Mouse (Mus musculus) liver, embryonic 13.5 days (tissue): Measurements from ENCODE around the gene Fam234a. TPM values are rescaled to one million over a fixed set of nuclear protein-coding genes. Genes with fewer than 3 reads are reported as not detected.
"Not testable (repeated sequence)": the region's sequence is repeated elsewhere in the genome, so short reads cannot be mapped to it uniquely, and the experiment has no call there.

Source experiments
- ATAC-seq: fragments of 200-750 bp; cut with Nextera tagmentation; 2 replicates; pipeline ENCODE4 v1.8.0; 2017; ENCODE audit warnings: low read depth, mild to moderate bottlenecking, moderate number of reproducible peaks, moderate library complexity
- DNase-seq: peaks from one replicate; pipeline ENCODE4 v3.0.0; 2022
- H3K27ac ChIP-seq: fragments of 300-500 bp; sonication (generic); 2 replicates; pipeline ENCODE4 v1.5.1; 2015; ENCODE audit warnings: moderate library complexity, mild to moderate bottlenecking, inconsistent platforms
- H3K27me3 ChIP-seq: fragments of 300-500 bp; sonication (generic); 2 replicates; pipeline ENCODE4 v1.6.1; 2015; ENCODE audit warnings: mild to moderate bottlenecking, inconsistent platforms
- H3K36me3 ChIP-seq: fragments of 300-500 bp; sonication (generic); 2 replicates; pipeline ENCODE4 v1.6.1; 2015; ENCODE audit warnings: mild to moderate bottlenecking, inconsistent platforms
- H3K4me1 ChIP-seq: fragments of 300-500 bp; sonication (generic); replicated peaks from 2 replicates; pipeline ENCODE4 v1.6.1; 2015; ENCODE audit warnings: inconsistent platforms
- H3K4me2 ChIP-seq: fragments of 300-500 bp; sonication (generic); 2 replicates; pipeline ENCODE4 v1.6.1; 2015; ENCODE audit warnings: inconsistent platforms, mild to moderate bottlenecking, moderate library complexity
- H3K4me3 ChIP-seq: fragments of 300-500 bp; sonication (generic); replicated peaks from 2 replicates; pipeline ENCODE4 v1.5.1; 2015; ENCODE audit warnings: mild to moderate bottlenecking, inconsistent platforms
- H3K9ac ChIP-seq: fragments of 300-500 bp; sonication (generic); 2 replicates; pipeline ENCODE4 v1.6.1; 2015; ENCODE audit warnings: mild to moderate bottlenecking, inconsistent platforms
- H3K9me3 ChIP-seq: fragments of 300-500 bp; sonication (generic); replicated peaks from 2 replicates; pipeline ENCODE4 v1.6.1; 2016; ENCODE audit warnings: inconsistent platforms
- WGBS: fragments of 180-500 bp; shearing (Covaris S2); methylation state at CpG from one replicate; pipeline ENCODE4 v1.1.7; 2015; ENCODE audit not compliant: insufficient replicate concordance; 5-methylcytosine and 5-hydroxymethylcytosine counted together
- polyA plus RNA-seq: library from polyadenylated mRNA; unstranded; fragments of >200 nt; fragmentation: Nextera tagmentation; extraction: Ambion mirVana; gene quantifications from 2 replicates; pipeline ENCODE4 v1.2.1, GENCODE M21; 2015

The Fam234a gene
- 11.9 and 12.0 TPM in 2 replicates for polyA plus RNA-seq

- peak; percentile 80 for DNase-seq
- Histone ChIP-seq H3K36me3 (no peaks in the 10 kb centered on the region), H3K4me2 (peak within 1 kb of the TSS; percentile 95), H3K4me3 (peak within 1 kb of the TSS; percentile 74), H3K27me3 (no peaks in the 10 kb centered on the region), H3K4me1 (peaks cover 51% of the 10 kb centered on the region), H3K27ac (peak within 1 kb of the TSS; percentile 77), H3K9ac (peak within 1 kb of the TSS; percentile 74), H3K9me3 (no peaks in the 10 kb centered on the region)
- WGBS, result 6% methylated on average over 33 of the region's 33 CpGs
- peak; percentile 94 for ATAC-seq
Observed at GRCm38 (mm10) chr17:26244101-26244841, at the start of gene Fam234a. Fam234a (minus strand) TSS chr17:26244242.

- peaks cover 8% of the 10 kb centered on the region; the same call in 1 of the 2 replicates for H3K9me3 ChIP-seq
- peaks cover 66% of the 10 kb centered on the region for H3K36me3 ChIP-seq
- no peak overlapping the region for H3K27ac ChIP-seq
- no peak overlapping the region for H3K9ac ChIP-seq
- H3K4me2 ChIP-seq, result no peak overlapping the region
- H3K4me1 ChIP-seq, result no peaks in the 10 kb centered on the region
- H3K27me3 ChIP-seq, result no peaks in the 10 kb centered on the region
- WGBS, result 62% methylated on average over 4 of the region's 4 CpGs
- H3K4me3 ChIP-seq, result no peak overlapping the region
- ATAC-seq, result no peak
- DNase-seq, result no peak
Observed at GRCm38 (mm10) chr17:26289475-26289874, 45.4 kb upstream of the Fam234a start.

- no peak; the same call in 1 of the 2 replicates for ATAC-seq
- WGBS, result 77% methylated on average over 8 of the region's 8 CpGs
- H3K36me3 ChIP-seq, result peaks cover 92% of the 10 kb centered on the region
Observed at GRCm38 (mm10) chr17:26286199-26286955, 42.3 kb upstream of the Fam234a start.

GRCm38 (mm10) chr17:26276711-26277110 lies 32.7 kb upstream of the Fam234a start:
- ATAC-seq, result no peak

More at GRCm38 (mm10) chr17:26286199-26286955, 42.3 kb upstream of the Fam234a start:
- H3K27me3 ChIP-seq, result no peaks in the 10 kb centered on the region
- H3K9me3 ChIP-seq, result 0 out of 2 replicates have a peak, but pooled peaks cover 3% of the 10 kb centered on the region
- no peak overlapping the region for H3K4me2 ChIP-seq
- no peaks in the 10 kb centered on the region for H3K4me1 ChIP-seq
- no peak for DNase-seq
- no peak overlapping the region for H3K4me3 ChIP-seq
- no peak overlapping the region for H3K9ac ChIP-seq
- H3K27ac ChIP-seq, result no peak overlapping the region

GRCm38 (mm10) chr17:26275933-26276332 lies 31.9 kb upstream of the Fam234a start:
- Histone ChIP-seq H3K9me3 (no peaks in the 10 kb centered on the region), H3K36me3 (peaks cover 93% of the 10 kb centered on the region), H3K4me3 (no peak overlapping the region), H3K9ac (no peak overlapping the region), H3K27me3 (no peaks in the 10 kb centered on the region), H3K27ac (no peak overlapping the region), H3K4me1 (peaks cover 5% of the 10 kb centered on the region; the same call in 1 of the 2 replicates), H3K4me2 (no peak overlapping the region)
- ATAC-seq, result no peak
- WGBS, result 84% methylated on average over 13 of the region's 13 CpGs
- no peak for DNase-seq

More at GRCm38 (mm10) chr17:26276711-26277110, 32.7 kb upstream of the Fam234a start:
- 84% methylated on average over 4 of the region's 4 CpGs for WGBS
- H3K36me3 ChIP-seq, result peaks cover 93% of the 10 kb centered on the region
- no peak overlapping the region for H3K4me2 ChIP-seq
- no peak overlapping the region for H3K4me3 ChIP-seq
- DNase-seq, result no peak
- H3K27ac ChIP-seq, result no peak overlapping the region
- H3K4me1 ChIP-seq, result peaks cover 5% of the 10 kb centered on the region; the same call in 1 of the 2 replicates
- no peak overlapping the region for H3K9ac ChIP-seq
- H3K9me3 ChIP-seq, result no peaks in the 10 kb centered on the region
- H3K27me3 ChIP-seq, result no peaks in the 10 kb centered on the region

- Histone ChIP-seq H3K4me2 (no peak overlapping the region), H3K9ac (no peak overlapping the region), H3K4me1 (peaks cover 5% of the 10 kb centered on the region; the same call in 1 of the 2 replicates), H3K27ac (no peak overlapping the region), H3K9me3 (no peaks in the 10 kb centered on the region), H3K36me3 (peaks cover 91% of the 10 kb centered on the region), H3K27me3 (no peaks in the 10 kb centered on the region), H3K4me3 (no peak overlapping the region)
- WGBS, result 82% methylated on average over 3 of the region's 3 CpGs
- no peak for ATAC-seq
- no peak for DNase-seq
Observed at GRCm38 (mm10) chr17:26272586-26272985, 28.5 kb upstream of the Fam234a start.

- not testable (repeated sequence) for H3K27ac ChIP-seq, DNase-seq, H3K27me3 ChIP-seq, ATAC-seq, H3K4me1 ChIP-seq, H3K4me2 ChIP-seq, H3K4me3 ChIP-seq, H3K9ac ChIP-seq, H3K9me3 ChIP-seq
- H3K36me3 ChIP-seq, result peaks cover 91% of the 10 kb centered on the region
- WGBS, result 90% methylated on average over 10 of the region's 10 CpGs
Observed at GRCm38 (mm10) chr17:26269577-26269976, 25.5 kb upstream of the Fam234a start.

GRCm38 (mm10) chr17:26268851-26269250 lies 24.8 kb upstream of the Fam234a start:
- H3K9me3 ChIP-seq, result no peaks in the 10 kb centered on the region
- H3K4me2 ChIP-seq, result no peak overlapping the region
- ATAC-seq (no peak), DNase-seq (no peak)
- H3K36me3 ChIP-seq, result peaks cover 91% of the 10 kb centered on the region
- peaks cover 10% of the 10 kb centered on the region for H3K4me1 ChIP-seq
- no peak overlapping the region for H3K27ac ChIP-seq
- no peak overlapping the region for H3K9ac ChIP-seq
- 33% methylated on average over 1 of the region's 1 CpGs for WGBS
- no peaks in the 10 kb centered on the region for H3K27me3 ChIP-seq
- H3K4me3 ChIP-seq, result no peak overlapping the region

- Histone ChIP-seq H3K4me2 (no peak overlapping the region), H3K27me3 (no peaks in the 10 kb centered on the region), H3K9me3 (no peaks in the 10 kb centered on the region), H3K4me1 (peaks cover 40% of the 10 kb centered on the region), H3K27ac (no peak overlapping the region), H3K9ac (no peak overlapping the region), H3K4me3 (no peak overlapping the region), H3K36me3 (peaks cover 90% of the 10 kb centered on the region)
- ATAC-seq, result no peak
- DNase-seq, result no peak
- WGBS, result 83% methylated on average over 3 of the region's 3 CpGs
Observed at GRCm38 (mm10) chr17:26262384-26262783, 18.3 kb upstream of the Fam234a start.

- Histone ChIP-seq H3K4me3 (no peak overlapping the region), H3K27me3 (no peaks in the 10 kb centered on the region), H3K36me3 (peaks cover 90% of the 10 kb centered on the region), H3K9me3 (no peaks in the 10 kb centered on the region), H3K4me2 (no peak overlapping the region), H3K27ac (no peak overlapping the region), H3K9ac (no peak overlapping the region), H3K4me1 (peaks cover 40% of the 10 kb centered on the region)
- no peak for DNase-seq
- WGBS, result 71% methylated on average over 4 of the region's 4 CpGs
- no peak for ATAC-seq
Observed at GRCm38 (mm10) chr17:26261826-26262225, 17.8 kb upstream of the Fam234a start.

- Histone ChIP-seq H3K9ac (no peak overlapping the region), H3K4me1 (peaks cover 27% of the 10 kb centered on the region), H3K36me3 (peaks cover 44% of the 10 kb centered on the region), H3K9me3 (no peaks in the 10 kb centered on the region), H3K4me3 (no peak overlapping the region), H3K27ac (no peak overlapping the region), H3K4me2 (no peak overlapping the region), H3K27me3 (no peaks in the 10 kb centered on the region)
- DNase-seq (no peak), ATAC-seq (no peak)
- 86% methylated on average over 7 of the region's 7 CpGs for WGBS
Observed at GRCm38 (mm10) chr17:26255313-26255712, 11.3 kb upstream of the Fam234a start.
